Mouse (Mus musculus) hindbrain, embryonic 11.5 days (tissue): ENCODE measurements around the gene Colgalt2. TPM values are rescaled to one million over a fixed set of nuclear protein-coding genes. Genes with fewer than 3 reads are reported as not detected.

Source experiments
- ATAC-seq: fragments of 200-750 bp; cut with Nextera tagmentation; 2 replicates; pipeline ENCODE4 v1.8.0; 2017; ENCODE audit warnings: mild to moderate bottlenecking, moderate TSS enrichment, moderate library complexity; ENCODE audit not compliant: low FRiP score
- DNase-seq: peaks from one replicate; pipeline ENCODE4 v3.0.0-alpha.2; 2015; ENCODE audit warnings: low spot score
- H3K27ac ChIP-seq: fragments of 300-500 bp; sonication (generic); 2 replicates; pipeline ENCODE4 v1.5.1; 2014; ENCODE audit warnings: mild to moderate bottlenecking, low read depth, low read length
- H3K27me3 ChIP-seq: fragments of 300-500 bp; sonication (generic); 2 replicates; pipeline ENCODE4 v1.6.1; 2014; ENCODE audit warnings: mild to moderate bottlenecking, low read length, moderate library complexity, mixed read lengths; ENCODE audit not compliant: control insufficient read depth, insufficient read depth
- H3K36me3 ChIP-seq: fragments of 300-500 bp; sonication (generic); 2 replicates; pipeline ENCODE4 v1.6.1; 2014; ENCODE audit warnings: mild to moderate bottlenecking, low read length, moderate library complexity, mixed read lengths; ENCODE audit not compliant: control insufficient read depth, insufficient read depth
- H3K4me1 ChIP-seq: fragments of 300-500 bp; sonication (generic); replicated peaks from 2 replicates; pipeline ENCODE4 v1.6.1; 2014; ENCODE audit warnings: low read length, mixed read lengths; ENCODE audit not compliant: control insufficient read depth, insufficient read depth
- H3K4me2 ChIP-seq: fragments of 300-500 bp; sonication (generic); replicated peaks from 2 replicates; pipeline ENCODE4 v1.6.1; 2014; ENCODE audit warnings: mild to moderate bottlenecking, low read depth, low read length
- H3K4me3 ChIP-seq: fragments of 300-500 bp; sonication (generic); 2 replicates; pipeline ENCODE4 v1.5.1; 2014; ENCODE audit warnings: low read depth, low read length
- H3K9ac ChIP-seq: fragments of 300-500 bp; sonication (generic); 2 replicates; pipeline ENCODE4 v1.6.1; 2014; ENCODE audit warnings: low read depth, low read length
- H3K9me3 ChIP-seq: fragments of 300-500 bp; sonication (generic); 2 replicates; pipeline ENCODE4 v1.6.1; 2016; ENCODE audit warnings: low read length; ENCODE audit not compliant: control insufficient read depth
- WGBS: fragments of 180-500 bp; shearing (Covaris S2); extraction: QIAGEN DNeasy Blood & Tissue Kit; methylation state at CpG from one replicate; pipeline ENCODE4 v1.1.7; 2014; 5-methylcytosine and 5-hydroxymethylcytosine counted together
- polyA plus RNA-seq: library from polyadenylated mRNA; unstranded; fragments of >200 nt; fragmentation: Nextera tagmentation; extraction: Ambion mirVana; gene quantifications from 2 replicates; pipeline ENCODE4 v1.2.1, GENCODE M21; 2014

Gene Colgalt2
- polyA plus RNA-seq, 1 experiment from 2014 or later: 2.7 TPM

GRCm38 (mm10) chr1:152492258-152492657 lies 92.6 kb downstream of the Colgalt2 start:
- H3K36me3 ChIP-seq: no peaks in the 10 kb centered on the region
- 95% methylated on average over 1 of the region's 1 CpGs for WGBS
- H3K4me2 ChIP-seq: no peak overlapping the region
- no peaks in the 10 kb centered on the region for H3K9me3 ChIP-seq
- no peak for DNase-seq
- H3K4me3 ChIP-seq: no peak overlapping the region
- H3K4me1 ChIP-seq: no peaks in the 10 kb centered on the region
- H3K27ac ChIP-seq: no peak overlapping the region
- no peak for ATAC-seq
- no peaks in the 10 kb centered on the region for H3K27me3 ChIP-seq
- no peak overlapping the region for H3K9ac ChIP-seq

GRCm38 (mm10) chr1:152496831-152497230 lies 97.2 kb downstream of the Colgalt2 start:
- ATAC-seq (no peak), DNase-seq (no peak)
- Histone ChIP-seq H3K9ac (no peak overlapping the region), H3K4me2 (no peak overlapping the region), H3K4me3 (no peak overlapping the region), H3K36me3 (no peaks in the 10 kb centered on the region), H3K27me3 (no peaks in the 10 kb centered on the region), H3K9me3 (no peaks in the 10 kb centered on the region), H3K27ac (no peak overlapping the region), H3K4me1 (no peaks in the 10 kb centered on the region)
- 91% methylated on average over 2 of the region's 2 CpGs for WGBS

DNA sequence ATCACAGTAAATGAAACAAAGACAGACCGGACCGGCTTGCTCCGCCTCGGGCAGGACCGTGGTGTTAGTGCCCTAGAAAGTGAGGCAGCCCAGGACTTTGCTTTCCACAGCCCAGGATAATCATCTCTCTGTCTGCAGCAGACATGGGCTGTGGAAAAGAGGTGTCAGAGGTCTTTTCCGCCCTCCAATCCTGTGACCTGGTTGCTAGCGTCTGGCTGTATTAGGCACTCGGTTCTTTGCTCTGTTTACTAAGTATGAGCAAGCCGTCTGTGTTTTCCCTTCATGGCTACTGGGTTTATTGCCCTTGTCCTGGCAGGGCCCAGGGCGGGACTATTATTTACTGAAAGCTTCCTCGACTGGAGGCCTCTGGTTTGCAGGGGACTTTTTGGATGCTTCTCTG lies 98.0 kb downstream of the Colgalt2 start:
- DNase-seq (peak; percentile 18), ATAC-seq (no peak)
- Histone ChIP-seq H3K9me3 (no peaks in the 10 kb centered on the region), H3K27ac (no peak overlapping the region), H3K9ac (no peak overlapping the region), H3K4me1 (no peaks in the 10 kb centered on the region), H3K27me3 (no peaks in the 10 kb centered on the region), H3K4me2 (no peak overlapping the region), H3K36me3 (no peaks in the 10 kb centered on the region), H3K4me3 (no peak overlapping the region)
- WGBS: 64% methylated on average over 11 of the region's 11 CpGs

DNA sequence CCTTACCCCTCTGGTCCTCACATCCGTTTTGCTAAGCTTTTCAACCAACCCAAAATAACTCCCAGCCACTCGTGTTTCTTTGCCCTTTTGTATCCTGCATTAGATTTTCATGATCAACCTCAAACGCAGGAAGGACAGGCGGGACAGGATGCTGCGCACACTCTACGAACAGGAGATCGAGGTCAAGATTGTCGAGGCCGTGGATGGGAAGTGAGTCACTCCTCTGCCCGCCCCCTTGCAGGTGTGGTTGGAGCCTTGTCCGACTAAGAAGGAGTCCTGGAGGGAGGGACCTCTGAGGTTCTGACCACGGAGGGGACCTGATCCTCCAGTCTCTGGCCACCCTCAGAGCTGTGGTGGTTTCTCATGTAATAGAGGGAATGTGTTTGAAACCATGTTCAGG lies 100.2 kb downstream of the Colgalt2 start:
- no peak overlapping the region for H3K27ac ChIP-seq
- H3K36me3 ChIP-seq: no peaks in the 10 kb centered on the region
- no peak overlapping the region for H3K4me2 ChIP-seq
- no peaks in the 10 kb centered on the region for H3K9me3 ChIP-seq
- H3K9ac ChIP-seq: no peak overlapping the region
- no peak for DNase-seq
- no peak for ATAC-seq
- no peaks in the 10 kb centered on the region for H3K4me1 ChIP-seq
- H3K27me3 ChIP-seq: no peaks in the 10 kb centered on the region
- WGBS: 85% methylated on average over 12 of the region's 12 CpGs
- no peak overlapping the region for H3K4me3 ChIP-seq

GRCm38 (mm10) chr1:152506175-152506574 lies 106.5 kb downstream of the Colgalt2 start:
- H3K9me3 ChIP-seq: no peaks in the 10 kb centered on the region
- H3K27me3 ChIP-seq: no peaks in the 10 kb centered on the region
- no peak overlapping the region for H3K27ac ChIP-seq
- H3K4me2 ChIP-seq: no peak overlapping the region
- H3K4me3 ChIP-seq: no peak overlapping the region
- 95% methylated on average over 5 of the region's 5 CpGs for WGBS
- no peaks in the 10 kb centered on the region for H3K4me1 ChIP-seq
- no peak overlapping the region for H3K9ac ChIP-seq
- ATAC-seq (no peak), DNase-seq (no peak)
- no peaks in the 10 kb centered on the region for H3K36me3 ChIP-seq

- Histone ChIP-seq H3K36me3 (no peaks in the 10 kb centered on the region), H3K4me3 (no peak overlapping the region), H3K9ac (no peak overlapping the region), H3K9me3 (no peaks in the 10 kb centered on the region), H3K4me2 (no peak overlapping the region), H3K27ac (no peak overlapping the region), H3K27me3 (no peaks in the 10 kb centered on the region), H3K4me1 (no peaks in the 10 kb centered on the region)
- ATAC-seq (no peak), DNase-seq (no peak)
- 96% methylated on average over 7 of the region's 7 CpGs for WGBS
These were observed 107.1 kb downstream of the Colgalt2 start for GRCm38 (mm10) chr1:152506726-152507125.

GRCm38 (mm10) chr1:152508481-152509220 lies 109.0 kb downstream of the Colgalt2 start:
- WGBS: 95% methylated on average over 11 of the region's 11 CpGs
- ATAC-seq: no peak

GRCm38 (mm10) chr1:152511237-152511636 lies 111.6 kb downstream of the Colgalt2 start:
- WGBS: 70% methylated on average over 4 of the region's 4 CpGs

More at GRCm38 (mm10) chr1:152508481-152509220, 109.0 kb downstream of the Colgalt2 start:
- no peaks in the 10 kb centered on the region for H3K36me3 ChIP-seq
- H3K4me3 ChIP-seq: no peak overlapping the region
- no peak for DNase-seq
- H3K4me2 ChIP-seq: no peak overlapping the region
- H3K27ac ChIP-seq: no peak overlapping the region
- H3K9ac ChIP-seq: no peak overlapping the region
- H3K4me1 ChIP-seq: no peaks in the 10 kb centered on the region
- no peaks in the 10 kb centered on the region for H3K27me3 ChIP-seq
- no peaks in the 10 kb centered on the region for H3K9me3 ChIP-seq

GRCm38 (mm10) chr1:152514256-152514655 lies 114.6 kb downstream of the Colgalt2 start:
- no peak overlapping the region for H3K9ac ChIP-seq
- no peak overlapping the region for H3K27ac ChIP-seq
- H3K4me1 ChIP-seq: no peaks in the 10 kb centered on the region
- no peak overlapping the region for H3K4me3 ChIP-seq
- H3K36me3 ChIP-seq: no peaks in the 10 kb centered on the region
- H3K4me2 ChIP-seq: no peak overlapping the region
- no peaks in the 10 kb centered on the region for H3K27me3 ChIP-seq
- H3K9me3 ChIP-seq: no peaks in the 10 kb centered on the region
- DNase-seq (no peak), ATAC-seq (no peak)
- WGBS: 72% methylated on average over 4 of the region's 4 CpGs

More at GRCm38 (mm10) chr1:152511237-152511636, 111.6 kb downstream of the Colgalt2 start:
- peak; percentile 33 for DNase-seq
- H3K36me3 ChIP-seq: no peaks in the 10 kb centered on the region
- H3K27me3 ChIP-seq: no peaks in the 10 kb centered on the region
- H3K4me3 ChIP-seq: no peak overlapping the region
- no peak for ATAC-seq
- H3K4me2 ChIP-seq: no peak overlapping the region
- no peak overlapping the region for H3K9ac ChIP-seq
- H3K27ac ChIP-seq: no peak overlapping the region
- H3K4me1 ChIP-seq: no peaks in the 10 kb centered on the region
- H3K9me3 ChIP-seq: no peaks in the 10 kb centered on the region
